Mouse (Mus musculus) megakaryocyte, embryonic 14.5 days (primary cell): ENCODE data around the gene Chmp2a.

Experiments
- FLI1 ChIP-seq: IDR thresholded peaks from 2 replicates; pipeline ENCODE4 v1.6.1; 2012; ENCODE audit warnings: low read length, inconsistent platforms, mixed read lengths
- GATA1 ChIP-seq: IDR thresholded peaks from 3 replicates; pipeline ENCODE4 v1.6.1; 2012; ENCODE audit warnings: mixed read lengths, low read length, inconsistent platforms, borderline replicate concordance

DNA sequence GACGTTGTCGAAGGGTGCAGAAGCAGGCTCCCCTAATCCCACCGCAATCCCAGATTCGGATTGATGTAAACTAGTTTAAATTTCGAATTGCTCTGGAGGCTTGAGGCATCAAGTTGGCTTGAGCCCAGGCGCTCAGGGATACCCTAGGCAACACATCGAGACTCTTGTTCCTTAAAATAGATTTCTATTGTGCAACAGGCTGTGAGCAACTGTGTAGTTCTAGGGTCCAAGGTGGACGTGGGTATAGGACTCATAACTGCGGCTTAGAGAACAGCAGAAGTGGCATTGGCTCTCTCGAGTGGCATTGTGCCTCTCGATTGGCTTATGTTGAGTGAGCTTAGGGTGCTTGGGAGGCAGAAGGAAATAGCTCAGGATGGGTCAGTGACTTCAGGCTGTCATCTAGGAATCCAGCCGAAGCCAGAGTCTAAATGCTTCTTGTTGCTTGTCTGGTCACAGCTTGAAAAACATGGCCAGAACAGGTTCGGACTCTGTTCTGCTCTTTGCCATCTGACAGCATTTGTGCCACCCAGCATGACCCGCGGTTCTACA is 4.1 kb upstream of the Chmp2a start:
- TF ChIP-seq GATA1 (no peak), FLI1 (no peak)
